Mouse (Mus musculus) olfactory bulb, adult 2 months (tissue): ENCODE results near the gene Map3k4. TPM values are rescaled to one million over a fixed set of nuclear protein-coding genes. Genes with fewer than 3 reads are reported as not detected.
A peak's percentile ranks its signal among the peaks of the same experiment; 100 is the strongest.

Source experiments
- H3K27ac ChIP-seq: fragments of 200-500 bp; 2 replicates; pipeline ENCODE4 v1.5.1; 2012; ENCODE audit warnings: low read depth, low read length; ENCODE audit not compliant: insufficient read depth
- H3K4me1 ChIP-seq: fragments of 200-500 bp; 2 replicates; pipeline ENCODE4 v1.6.1; 2012; ENCODE audit warnings: low read length; ENCODE audit not compliant: control insufficient read depth, insufficient read depth
- H3K4me3 ChIP-seq: fragments of 200-500 bp; 2 replicates; pipeline ENCODE4 v1.5.1; 2012; ENCODE audit warnings: mild to moderate bottlenecking, low read depth, low read length, moderate library complexity; ENCODE audit not compliant: insufficient read depth
- CTCF ChIP-seq: fragments of 200-500 bp; IDR thresholded peaks from 2 replicates; pipeline ENCODE4 v1.5.1; 2012; ENCODE audit warnings: low read depth, mild to moderate bottlenecking, low read length, moderate library complexity; ENCODE audit not compliant: insufficient read depth
- POLR2A ChIP-seq: fragments of 200-500 bp; IDR thresholded peaks from 2 replicates; pipeline ENCODE4 v1.6.1; 2012; ENCODE audit warnings: mild to moderate bottlenecking, low read depth, low read length, moderate library complexity; ENCODE audit not compliant: insufficient read depth
- WGBS: fragments of 180-500 bp; shearing (Covaris S2); methylation state at CpG from one replicate; pipeline ENCODE4 v1.1.7; 2018; 5-methylcytosine and 5-hydroxymethylcytosine counted together
- polyA plus RNA-seq: library from polyadenylated mRNA; stranded (reverse); fragments of >200 nt; gene quantifications from 2 replicates; pipeline ENCODE4 v1.2.4, GENCODE M21; 2012; ENCODE audit warnings: low replicate concordance; ENCODE audit not compliant: missing spikeins, insufficient read depth, insufficient read length

Gene Map3k4
- polyA plus RNA-seq, 1 experiment: not detected

DNA sequence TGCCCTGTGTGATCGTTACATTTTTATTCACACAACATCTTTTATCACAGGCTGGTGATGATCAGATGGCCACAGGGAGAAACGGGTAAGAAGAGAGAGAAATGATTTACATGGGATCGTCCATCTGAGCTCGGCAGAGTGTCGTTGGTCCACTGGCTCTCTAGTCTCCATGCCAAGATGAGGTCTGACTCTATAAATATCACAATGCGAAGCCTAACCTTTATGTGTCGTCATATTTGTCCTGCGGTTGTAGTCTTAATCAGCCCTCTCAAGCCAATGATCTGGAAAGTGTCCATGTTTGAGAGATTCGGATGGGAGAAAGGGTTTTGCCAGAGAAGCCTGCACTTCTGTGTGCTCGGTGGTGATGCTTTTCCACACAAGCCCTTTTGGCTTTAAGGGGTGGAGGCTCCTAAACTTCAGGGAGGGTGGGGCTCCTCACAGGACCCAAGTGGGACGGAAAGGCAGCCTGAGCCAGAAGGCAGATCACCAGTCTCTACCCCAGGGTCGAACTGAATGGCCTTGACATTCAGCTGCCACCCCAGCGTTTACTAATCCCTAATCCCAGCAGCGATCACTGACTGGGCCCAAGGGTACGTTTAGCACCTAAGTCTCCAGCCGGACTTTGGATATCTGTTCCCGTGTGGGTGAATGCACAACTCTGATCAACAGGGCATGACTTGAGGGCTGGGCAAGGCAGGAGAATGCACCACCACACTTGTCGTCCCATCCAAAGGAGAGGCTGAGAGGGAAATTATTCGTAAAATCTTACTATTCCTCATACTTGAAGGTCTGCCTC lies 17.7 kb upstream of the Map3k4 start:
- TF ChIP-seq POLR2A: no peak
- TF ChIP-seq CTCF: no peak
- no peak overlapping the region for H3K4me3 ChIP-seq
- no peak overlapping the region for H3K27ac ChIP-seq
- WGBS: 92% methylated on average over 19 of the region's 19 CpGs
- H3K4me1 ChIP-seq: no peaks in the 10 kb centered on the region

- no peak for TF ChIP-seq POLR2A
- no peak for TF ChIP-seq CTCF
- 79% methylated on average over 6 of the region's 6 CpGs for WGBS
Measured at GRCm38 (mm10) chr17:12335115-12335514, 16.5 kb upstream of the Map3k4 start.

DNA sequence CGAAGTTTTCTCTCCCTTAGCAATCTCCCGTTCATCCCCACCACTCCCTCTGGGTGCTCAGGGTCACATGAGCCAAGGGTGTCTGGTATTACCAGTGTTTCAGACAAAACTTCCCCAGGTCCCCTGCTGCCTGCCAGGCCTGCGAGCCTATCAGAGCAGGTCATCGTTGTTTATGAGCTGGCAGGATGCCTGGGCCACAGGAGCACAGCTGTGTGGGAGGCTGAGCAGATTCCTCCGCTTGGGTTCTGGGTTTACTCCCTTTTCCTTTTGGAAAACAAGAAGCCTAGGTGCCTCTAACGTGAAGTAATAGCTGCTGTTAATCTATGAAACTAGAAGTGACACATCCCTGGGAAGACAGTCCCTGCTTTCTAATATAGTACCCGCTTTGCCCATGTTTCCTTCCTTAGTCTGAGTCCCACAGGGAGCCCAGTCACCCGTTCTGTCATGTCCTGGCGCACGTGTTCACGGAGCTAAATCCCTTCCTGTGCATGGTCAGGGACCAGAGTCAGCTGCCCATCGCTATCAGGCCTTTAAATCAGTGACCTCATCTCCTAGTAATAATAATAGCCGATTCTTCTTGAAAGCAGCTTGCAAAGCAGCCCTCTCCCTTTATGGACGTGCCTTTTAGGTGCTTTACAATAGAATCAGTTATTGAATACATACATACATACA lies 9.4 kb upstream of the Map3k4 start:
- H3K4me3 ChIP-seq: no peak overlapping the region
- 25% methylated on average over 14 of the region's 14 CpGs for WGBS
- no peak for TF ChIP-seq CTCF
- no peak for TF ChIP-seq POLR2A
- H3K4me1 ChIP-seq: peaks cover 7% of the 10 kb centered on the region
- no peak overlapping the region for H3K27ac ChIP-seq

More at GRCm38 (mm10) chr17:12335115-12335514, 16.5 kb upstream of the Map3k4 start:
- H3K4me3 ChIP-seq: no peak overlapping the region
- no peaks in the 10 kb centered on the region for H3K4me1 ChIP-seq
- H3K27ac ChIP-seq: no peak overlapping the region

DNA sequence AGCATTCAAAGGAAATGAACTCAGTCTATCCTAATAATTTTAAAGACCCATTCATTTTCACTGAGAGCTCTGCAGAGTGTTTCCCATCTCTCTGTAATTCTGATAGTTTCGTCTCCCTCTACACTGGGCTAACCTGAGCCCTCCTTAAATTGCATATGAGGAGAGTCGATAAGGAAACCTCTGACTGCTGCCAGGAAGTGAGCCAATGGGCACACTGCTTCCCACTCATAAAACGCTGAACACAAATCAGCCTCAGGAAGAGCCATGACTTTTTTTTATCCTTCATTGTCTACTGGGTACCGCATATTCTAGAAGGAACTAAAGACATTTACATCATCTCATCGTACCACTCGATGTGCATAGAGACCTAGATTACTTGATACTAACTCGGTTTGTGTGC lies 1.2 kb upstream of the Map3k4 start:
- H3K4me3 ChIP-seq: no peak overlapping the region
- H3K4me1 ChIP-seq: peaks cover 8% of the 10 kb centered on the region
- WGBS: 44% methylated on average over 7 of the region's 7 CpGs
- no peak overlapping the region for H3K27ac ChIP-seq
- TF ChIP-seq POLR2A (no peak), CTCF (no peak)

DNA sequence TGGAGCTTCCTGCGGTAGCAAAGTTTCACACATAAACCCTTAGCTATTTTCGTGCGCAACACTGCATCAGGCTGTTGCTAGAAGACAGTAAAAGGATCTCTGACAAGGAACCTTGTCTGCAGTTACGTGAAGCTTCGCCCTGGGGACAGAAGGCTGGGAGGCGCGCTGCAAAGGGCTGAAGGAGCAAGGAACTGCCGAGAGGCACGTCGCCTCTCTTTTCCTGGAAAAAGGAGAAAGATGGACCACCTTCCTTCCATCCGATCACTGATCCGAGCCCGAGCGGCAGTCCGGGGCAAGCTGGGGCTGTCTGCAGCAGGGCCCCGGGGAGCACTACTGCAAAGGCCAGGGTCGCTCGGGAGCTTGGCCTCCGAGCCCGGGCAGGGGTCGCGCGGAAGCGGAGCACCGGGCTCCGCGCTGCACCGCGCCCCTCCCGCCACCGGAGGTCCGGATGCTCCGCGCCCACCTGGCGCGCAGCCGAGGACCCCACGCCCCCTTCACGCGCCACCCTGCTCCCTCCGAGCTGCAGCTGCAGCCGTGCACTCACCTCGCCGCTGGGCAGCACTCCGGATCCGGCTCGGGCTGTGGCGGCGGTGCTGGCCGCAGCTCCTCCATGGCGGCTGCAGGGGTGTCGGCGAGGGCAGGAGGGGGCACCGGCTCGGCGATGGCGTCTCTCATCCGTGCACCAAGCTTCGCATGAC lies 493 bp downstream of the Map3k4 start:
- peak overlapping the region; percentile 99 for H3K27ac ChIP-seq
- TF ChIP-seq POLR2A (no peak), CTCF (no peak)
- under 1% methylated on average over 59 of the region's 59 CpGs for WGBS
- H3K4me1 ChIP-seq: peaks cover 13% of the 10 kb centered on the region
- H3K4me3 ChIP-seq: peak overlapping the region; percentile 90

- WGBS: 2% methylated on average over 7 of the region's 7 CpGs
- peak overlapping the region; percentile 99; the same call in 1 of the 2 replicates for H3K27ac ChIP-seq
- no peak for TF ChIP-seq POLR2A
- no peak for TF ChIP-seq CTCF
Measured at GRCm38 (mm10) chr17:12317607-12317953, 1.0 kb downstream of the Map3k4 start.

DNA sequence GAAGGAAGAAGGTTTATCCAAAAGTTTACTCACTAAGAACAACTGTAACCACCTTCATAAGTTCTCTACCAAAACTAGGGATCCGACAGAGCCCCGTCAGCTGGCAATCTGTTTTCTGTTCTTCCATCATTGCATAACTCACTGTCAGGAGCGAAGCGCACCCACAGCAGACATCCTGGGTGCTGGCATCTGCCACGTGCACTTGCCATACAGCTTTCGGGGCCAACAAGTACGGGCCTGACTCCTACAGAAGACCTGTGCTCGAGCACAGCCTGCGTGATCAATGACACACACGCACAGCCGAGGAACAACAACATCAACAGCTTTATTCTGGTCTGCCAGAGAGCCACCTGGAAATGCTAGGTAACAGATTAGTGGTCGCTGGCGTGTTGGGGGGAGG lies 2.3 kb downstream of the Map3k4 start:
- 68% methylated on average over 13 of the region's 13 CpGs for WGBS

More at GRCm38 (mm10) chr17:12317607-12317953, 1.0 kb downstream of the Map3k4 start:
- H3K4me1 ChIP-seq: peaks cover 13% of the 10 kb centered on the region
- peak overlapping the region; percentile 90 for H3K4me3 ChIP-seq

DNA sequence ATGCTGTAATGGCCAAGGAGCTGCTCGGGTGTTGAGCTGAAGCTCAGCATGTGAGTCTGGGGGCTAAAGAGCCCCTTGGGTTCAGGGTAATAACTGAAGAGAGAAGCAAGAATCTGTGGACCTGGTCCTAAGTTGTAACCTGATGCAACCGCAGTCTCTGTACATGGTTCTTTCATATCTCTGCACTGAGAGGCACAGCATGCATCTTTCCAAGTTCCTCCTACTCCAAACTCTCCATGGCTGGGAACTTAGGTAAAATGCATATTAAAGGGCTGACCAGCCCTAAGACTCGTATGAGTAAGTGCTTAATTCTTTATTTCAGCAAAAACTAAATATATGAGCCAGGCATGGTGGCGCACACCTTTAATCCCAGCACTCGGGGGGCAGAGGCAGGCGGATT lies 6.3 kb downstream of the Map3k4 start:
- Histone ChIP-seq H3K27ac (no peak overlapping the region), H3K4me1 (peaks cover 33% of the 10 kb centered on the region), H3K4me3 (no peak overlapping the region)
- 93% methylated on average over 6 of the region's 6 CpGs for WGBS
- TF ChIP-seq CTCF (no peak), POLR2A (no peak)

More for the DNA sequence above, 2.3 kb downstream of the Map3k4 start:
- no peak for TF ChIP-seq CTCF
- no peak for TF ChIP-seq POLR2A
- Histone ChIP-seq H3K4me3 (peak overlapping the region; percentile 17), H3K4me1 (peaks cover 13% of the 10 kb centered on the region), H3K27ac (no peak overlapping the region)

DNA sequence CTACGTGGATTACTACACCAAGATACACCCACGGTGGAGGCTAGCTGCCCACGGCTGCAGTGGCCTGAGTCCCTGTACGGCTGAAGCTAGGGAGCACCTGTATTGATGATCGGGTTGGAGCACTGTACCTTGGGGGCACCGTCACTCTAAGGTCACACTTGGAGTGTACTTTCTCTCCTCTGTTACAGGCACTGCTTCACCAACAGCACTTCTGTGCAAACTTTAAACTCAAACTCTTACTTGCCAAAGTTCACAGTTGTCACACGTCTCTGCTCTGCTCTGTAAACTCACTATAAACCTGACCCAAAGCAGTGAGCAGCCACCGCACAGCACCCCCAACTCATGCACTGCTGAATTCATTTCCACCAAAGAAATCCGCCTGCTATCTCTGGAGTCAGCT lies 9.1 kb downstream of the Map3k4 start:
- H3K27ac ChIP-seq: no peak overlapping the region
- H3K4me1 ChIP-seq: peaks cover 30% of the 10 kb centered on the region
- WGBS: 84% methylated on average over 9 of the region's 9 CpGs
- no peak for TF ChIP-seq CTCF
- H3K4me3 ChIP-seq: no peak overlapping the region
